Mouse (Mus musculus) lung, postnatal 0 days (tissue): ENCODE measurements around the gene Cdc42bpg.

Source experiments
- CTCF ChIP-seq: IDR thresholded peaks from 2 replicates; pipeline ENCODE4 v1.5.1; 2016; ENCODE audit warnings: antibody characterized with exemption, mild to moderate bottlenecking
- EP300 ChIP-seq: IDR thresholded peaks from 2 replicates; pipeline ENCODE4 v1.6.1; 2016; ENCODE audit warnings: antibody characterized with exemption, mild to moderate bottlenecking, control low read depth

- TF ChIP-seq CTCF (peak; percentile 90), EP300 (no peak)
Measured at GRCm38 (mm10) chr19:6306586-6306985, 330 bp downstream of the Cdc42bpg start.
